Mouse (Mus musculus) thymus, postnatal 25 days (tissue): ENCODE results near the gene Gga1.

Source experiments
- DNase-seq: peaks from one replicate; pipeline ENCODE4 v3.0.0; 2022

Gga1 gene

GRCm38 (mm10) chr15:78914823-78915659 lies 38.1 kb downstream of the Gga1 start:
- no peak for DNase-seq

DNA sequence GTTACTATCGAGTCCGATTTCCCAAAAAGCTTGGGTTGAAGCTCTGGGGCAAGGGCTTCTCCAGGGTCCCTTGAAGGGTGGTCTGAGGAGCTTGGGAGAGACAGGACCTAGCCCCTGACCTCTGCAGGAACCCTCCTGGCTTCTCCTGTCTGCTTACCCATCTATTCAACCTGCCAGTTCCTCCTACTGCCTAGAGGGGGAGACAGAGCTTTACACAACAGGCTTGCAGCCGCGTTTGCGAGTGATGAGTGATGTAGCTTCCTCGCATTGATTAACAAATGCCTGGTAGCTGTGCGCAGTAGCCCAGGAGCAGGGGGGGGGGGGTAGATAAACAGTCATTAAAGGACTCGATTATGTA lies 38.6 kb downstream of the Gga1 start:
- peak; percentile 77 for DNase-seq

DNA sequence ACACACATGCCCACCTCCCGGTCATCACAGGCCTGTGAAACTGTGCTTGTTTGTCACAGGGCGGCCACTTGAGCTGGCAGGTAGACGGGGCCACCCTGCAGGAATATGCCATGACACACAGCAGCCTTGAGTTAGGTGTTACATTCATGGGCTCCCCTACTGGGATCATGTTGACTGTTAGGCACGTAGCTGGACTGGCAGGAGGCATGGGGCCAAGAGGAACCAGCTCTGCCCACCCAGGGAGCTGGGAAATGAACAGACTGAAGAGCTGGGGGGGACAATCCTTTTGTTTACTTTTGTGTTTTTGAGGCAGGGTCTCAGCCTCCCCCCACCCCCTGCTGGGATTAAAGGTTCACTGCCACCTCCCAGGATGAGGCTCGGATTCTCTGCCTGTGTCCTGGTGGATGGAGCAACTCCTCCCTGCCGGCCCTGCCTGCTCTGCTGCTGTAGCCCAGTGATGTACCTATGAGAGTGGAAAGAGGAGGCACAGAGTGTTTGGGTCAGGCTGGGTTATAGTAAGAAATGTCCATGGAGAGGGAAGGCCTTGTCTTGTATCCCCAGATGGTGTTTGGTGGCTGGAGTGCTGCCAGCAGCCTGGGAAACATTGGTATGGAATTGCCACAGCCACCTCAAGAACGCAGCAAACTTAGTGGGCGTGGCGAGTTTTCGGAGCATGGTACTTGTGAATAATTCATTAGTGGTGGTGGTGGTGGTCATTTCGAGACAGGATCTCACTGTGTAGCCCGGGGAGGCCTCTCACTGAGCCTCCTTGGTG lies 39.2 kb downstream of the Gga1 start:
- no peak for DNase-seq

DNA sequence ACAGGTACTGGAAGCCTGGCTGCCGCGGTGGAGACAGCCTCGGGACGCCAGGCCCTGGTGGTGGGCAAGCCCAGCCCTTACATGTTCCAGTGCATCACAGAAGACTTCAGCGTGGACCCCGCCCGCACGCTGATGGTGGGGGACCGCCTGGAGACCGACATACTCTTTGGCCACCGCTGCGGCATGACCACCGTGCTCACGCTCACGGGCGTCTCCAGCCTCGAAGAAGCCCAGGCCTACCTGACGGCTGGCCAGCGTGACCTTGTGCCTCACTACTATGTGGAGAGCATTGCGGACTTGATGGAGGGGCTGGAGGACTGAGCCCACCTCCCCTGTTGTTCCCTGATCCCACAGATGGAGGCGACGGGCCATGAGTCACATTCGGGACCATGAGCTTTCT lies 41.1 kb downstream of the Gga1 start:
- no peak for DNase-seq

GRCm38 (mm10) chr15:78919914-78920313 lies 42.9 kb downstream of the Gga1 start:
- DNase-seq: no peak

DNA sequence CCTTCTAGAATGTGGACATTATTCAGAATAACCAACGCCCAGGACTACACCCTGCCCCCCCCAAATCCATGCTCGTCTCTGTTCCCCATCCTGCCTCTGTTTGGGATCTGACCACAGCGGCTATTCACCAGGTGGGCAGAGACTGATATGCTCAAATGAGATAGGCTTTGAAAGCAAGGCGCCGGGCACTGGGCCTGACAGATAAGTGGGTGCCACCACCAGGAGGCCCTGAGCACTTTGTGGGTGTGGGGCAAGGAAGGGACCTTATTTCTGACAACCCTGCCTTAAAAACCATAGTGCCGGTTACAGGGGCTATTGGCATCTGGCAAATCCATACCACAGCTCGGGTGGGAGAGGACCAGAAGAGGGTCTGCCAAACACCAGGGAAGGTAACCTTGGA lies 45.7 kb downstream of the Gga1 start:
- peak; percentile 39 for DNase-seq

- DNase-seq: peak; percentile 79
Measured at GRCm38 (mm10) chr15:78923585-78923984, 46.6 kb downstream of the Gga1 start.

DNA sequence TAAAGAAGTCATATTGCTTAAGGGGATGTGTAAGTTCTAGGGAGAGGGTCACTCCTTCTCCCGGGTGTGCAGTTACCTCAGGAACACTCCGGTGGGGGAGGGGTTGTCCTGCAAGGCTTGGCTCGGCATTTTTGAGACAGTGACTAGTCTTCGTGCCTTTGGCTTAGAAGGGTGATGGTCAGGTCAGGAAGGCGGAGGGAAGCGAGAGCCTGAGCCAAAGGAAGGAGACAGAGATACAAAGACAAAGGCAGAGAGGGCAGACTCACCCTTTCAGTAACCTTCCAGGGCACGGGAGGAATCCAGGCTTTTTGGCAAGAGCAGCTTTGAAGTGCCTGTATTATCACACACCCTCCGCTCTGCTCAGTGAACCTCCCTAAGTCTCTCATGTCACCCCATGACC lies 48.1 kb downstream of the Gga1 start:
- no peak for DNase-seq

- DNase-seq: peak; percentile 80
Measured at GRCm38 (mm10) chr15:78926021-78926919, 49.3 kb downstream of the Gga1 start, which contains the start of gene Lgals1. Gene Lgals1 (plus strand): TSS chr15:78926725.

DNA sequence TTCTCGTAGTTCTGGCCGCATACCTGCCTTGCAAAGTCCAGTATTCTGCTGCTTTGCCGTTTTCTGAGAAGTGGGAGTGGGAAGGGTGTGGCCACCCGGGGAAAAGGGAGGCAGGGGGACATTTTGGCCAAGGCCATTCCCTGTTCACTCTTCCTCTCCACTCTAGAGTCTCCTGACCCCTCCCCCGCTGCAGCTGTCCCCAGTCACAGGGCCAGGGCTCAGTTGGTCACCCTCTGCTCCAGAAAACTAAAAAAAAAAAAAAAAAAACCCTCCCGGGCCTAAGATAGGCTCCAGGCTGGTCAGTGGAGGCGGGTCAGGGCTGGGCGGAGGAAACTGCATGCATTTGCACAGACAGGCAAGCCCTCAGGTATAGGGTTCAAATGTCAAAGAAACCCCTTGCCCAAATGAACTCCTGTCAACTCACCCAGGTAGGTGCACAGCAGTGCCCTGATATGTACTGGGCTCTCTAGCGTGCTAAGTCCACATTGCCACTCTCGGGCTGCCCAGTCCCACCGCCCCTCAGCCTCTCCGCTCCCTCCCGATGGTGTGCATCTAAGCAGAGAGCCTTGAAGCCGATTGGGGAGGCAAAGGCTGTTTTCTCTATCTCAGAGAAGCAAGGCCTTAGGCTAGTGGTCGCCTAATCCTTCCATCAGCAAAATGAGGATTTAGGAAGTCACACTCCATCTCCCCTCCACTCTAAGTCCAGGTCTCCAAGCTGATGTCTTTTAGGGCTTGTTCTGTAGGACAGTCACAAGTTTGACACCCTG lies 50.2 kb downstream of the Gga1 start:
- DNase-seq: peak; percentile 51

GRCm38 (mm10) chr15:78927788-78928457 lies 50.9 kb downstream of the Gga1 start:
- peak; percentile 88 for DNase-seq

- DNase-seq: no peak
Measured at GRCm38 (mm10) chr15:78928539-78928938, 51.5 kb downstream of the Gga1 start.

GRCm38 (mm10) chr15:78930192-78930706 lies 53.3 kb downstream of the Gga1 start:
- no peak for DNase-seq

DNA sequence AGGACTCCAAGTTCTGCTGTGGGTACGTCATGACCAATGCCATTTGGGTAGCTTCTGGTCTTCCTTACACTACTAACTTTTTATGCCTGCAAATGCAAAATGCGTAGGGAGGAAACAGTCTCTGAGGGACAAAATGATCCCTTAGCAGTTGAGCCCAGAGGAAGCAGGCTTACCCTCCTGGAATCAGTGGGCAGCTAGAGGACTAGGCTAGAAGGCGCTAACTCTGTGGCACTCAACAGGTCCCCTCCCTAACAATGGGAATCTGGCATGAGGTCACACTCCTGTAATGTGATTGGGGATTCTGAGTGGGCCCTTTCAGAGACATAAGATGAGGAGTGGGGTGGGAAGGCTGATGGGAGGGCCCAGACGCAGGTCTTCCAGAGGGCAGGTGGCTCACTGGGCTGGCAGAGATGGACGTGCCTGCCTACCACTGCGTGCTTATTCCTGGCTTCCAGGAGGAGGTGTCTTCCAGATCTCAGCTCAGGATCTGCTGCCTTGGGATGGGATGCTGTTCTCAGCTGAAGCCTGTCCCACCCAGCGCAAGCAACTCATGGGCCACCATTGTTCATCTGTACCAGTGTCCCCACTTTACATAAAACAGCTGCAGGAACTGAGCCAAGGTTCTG lies 53.9 kb downstream of the Gga1 start:
- no peak for DNase-seq

DNA sequence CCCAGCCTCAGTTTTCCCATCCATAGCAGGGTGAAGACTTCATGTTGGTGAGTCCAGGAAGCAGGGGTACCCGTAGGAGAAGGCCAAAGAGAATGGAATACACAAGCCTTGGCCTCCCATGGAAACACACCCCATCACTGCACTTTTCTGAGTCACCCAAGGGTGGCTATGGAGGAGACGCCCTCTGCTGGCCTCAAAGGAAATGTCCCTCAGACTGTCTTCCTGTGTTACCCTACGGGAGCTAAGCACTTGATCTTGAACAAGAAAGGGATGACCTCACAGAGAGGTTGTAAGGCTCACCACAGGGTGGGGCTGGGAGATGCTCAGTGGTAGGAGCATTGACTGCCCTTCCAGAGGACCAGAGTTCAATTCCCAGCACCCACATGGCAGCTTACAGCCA lies 54.6 kb downstream of the Gga1 start:
- peak; percentile 78 for DNase-seq

GRCm38 (mm10) chr15:78934784-78935320 lies 57.9 kb downstream of the Gga1 start, which contains the start of gene Nol12:
Gene Nol12 (plus strand): TSS chr15:78934933.
- DNase-seq: peak; percentile 84

DNA sequence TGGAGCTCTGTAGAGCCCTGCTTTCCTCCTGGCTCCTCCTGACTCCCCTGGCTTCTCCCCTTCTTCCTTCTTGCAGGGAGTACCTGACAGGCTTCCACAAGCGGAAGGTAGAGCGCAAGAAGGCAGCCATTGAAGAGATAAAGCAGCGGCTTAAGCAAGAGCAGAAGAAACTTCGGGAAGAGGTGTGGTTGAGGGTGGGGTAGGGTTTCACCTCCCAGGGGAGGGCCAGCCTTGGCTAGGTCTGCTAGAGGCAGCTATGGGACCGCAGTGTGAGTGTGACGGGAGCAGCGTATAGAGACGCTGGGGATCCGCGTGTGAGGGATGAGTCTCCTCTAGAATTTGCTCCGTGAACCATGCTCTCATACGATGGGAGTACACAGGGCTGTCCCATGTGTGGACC lies 59.4 kb downstream of the Gga1 start:
- no peak for DNase-seq

DNA sequence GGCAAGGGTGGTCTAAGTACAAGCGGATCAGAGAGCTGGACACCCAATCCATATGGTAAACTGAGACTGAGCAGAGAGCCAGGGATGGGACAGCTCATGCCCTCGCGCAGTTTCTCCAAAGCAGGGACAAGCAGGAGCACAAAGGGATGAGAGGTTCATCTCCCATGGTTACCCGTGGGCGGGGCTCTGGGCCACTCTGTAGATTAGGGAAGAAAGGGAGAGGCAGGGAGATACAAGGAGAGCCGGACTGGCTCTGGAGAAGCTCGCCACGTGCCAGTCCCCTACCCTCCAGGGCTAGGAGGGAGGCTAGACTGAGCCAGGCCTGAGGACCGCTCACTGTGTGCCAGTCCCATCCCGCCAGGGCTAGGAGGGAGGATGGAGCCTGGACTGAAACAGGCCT lies 60.3 kb downstream of the Gga1 start:
- DNase-seq: no peak

GRCm38 (mm10) chr15:78937963-78938362 lies 61.0 kb downstream of the Gga1 start:
- no peak for DNase-seq

GRCm38 (mm10) chr15:78940325-78940724 lies 63.3 kb downstream of the Gga1 start:
- DNase-seq: no peak

- peak; percentile 68 for DNase-seq
Measured at GRCm38 (mm10) chr15:78942663-78943062, 65.7 kb downstream of the Gga1 start.
